Comparison of ENCODE assay signal across 9 mouse cellular contexts in genomic region chr13:79027877-79028760, GRCm38 (mm10).
DNase-seq lines count a peak whose midpoint lies in the region; ATAC-seq lines count a peak whose summit lies in the region.
"Had no signal": no experiment of that assay in that cellular context is flagged by ENCODE, and none has a peak within 500 bp of the region (broad histone marks: within the 10 kb centered on the region; RNA-seq: fewer than 3 reads in every experiment).

No protein-coding gene starts in this region.

- peak; percentile 35 for DNase-seq in ES-CJ7 (ENCODE audit: low read depth, low spot score)
- DNase-seq in cerebellum, adult 9-10 months = peak; percentile 6
- DNase-seq in frontal cortex, postnatal 36 days (ENCODE audit: low spot score in 2 of 2) = peak; percentile 25 to 54
- peak; percentile 3 to 16 for DNase-seq in layer of hippocampus, postnatal 36 days
- DNase-seq in retina, postnatal 1 day = peak; percentile 58
- no peak for DNase-seq in spleen, adult 12 weeks (ENCODE audit: low spot score)

- no peak overlapping the region for H3K27ac ChIP-seq in intestine, embryonic 16.5 days (ENCODE audit: low read length)
- H3K27ac ChIP-seq in intestine, embryonic 15.5 days = no peak overlapping the region
- H3K27ac ChIP-seq: hindbrain, embryonic 15.5 days had no signal

- no peaks in the 10 kb centered on the region for H3K27me3 ChIP-seq in intestine, embryonic 16.5 days (replicated peaks; ENCODE audit: control insufficient read depth, insufficient read depth, low read length)
- H3K27me3 ChIP-seq in intestine, embryonic 15.5 days (replicated peaks) = no peaks in the 10 kb centered on the region
- H3K27me3 ChIP-seq: hindbrain, embryonic 15.5 days had no signal

- no peak overlapping the region for H3K4me2 ChIP-seq in intestine, embryonic 16.5 days (ENCODE audit: low read depth, low read length)
- no peak overlapping the region for H3K4me2 ChIP-seq in intestine, embryonic 15.5 days (replicated peaks)
- H3K4me2 ChIP-seq: hindbrain, embryonic 15.5 days had no signal

- 0 out of 2 replicates have a peak, but pooled peaks cover 3% of the 10 kb centered on the region for H3K4me1 ChIP-seq in intestine, embryonic 16.5 days (ENCODE audit: control insufficient read depth, insufficient read depth, low read length)
- no peaks in the 10 kb centered on the region for H3K4me1 ChIP-seq in intestine, embryonic 15.5 days (replicated peaks)
- H3K4me1 ChIP-seq: hindbrain, embryonic 15.5 days had no signal

- no peak overlapping the region for H3K4me3 ChIP-seq in intestine, embryonic 16.5 days (ENCODE audit: low read length)
- no peak overlapping the region for H3K4me3 ChIP-seq in intestine, embryonic 15.5 days (replicated peaks)
- H3K4me3 ChIP-seq: hindbrain, embryonic 15.5 days had no signal

- no peaks in the 10 kb centered on the region for H3K36me3 ChIP-seq in intestine, embryonic 16.5 days (ENCODE audit: control insufficient read depth, insufficient read depth, low read length)
- H3K36me3 ChIP-seq in intestine, embryonic 15.5 days = no peaks in the 10 kb centered on the region
- H3K36me3 ChIP-seq: hindbrain, embryonic 15.5 days had no signal

- 46% methylated on average over 4 of the region's 4 CpGs for WGBS in intestine, embryonic 16.5 days
- 44% methylated on average over 4 of the region's 4 CpGs for WGBS in intestine, embryonic 15.5 days

- no peaks in the 10 kb centered on the region for H3K9me3 ChIP-seq in intestine, embryonic 16.5 days (ENCODE audit: control insufficient read depth, low read length)
- no peaks in the 10 kb centered on the region for H3K9me3 ChIP-seq in intestine, embryonic 15.5 days
- H3K9me3 ChIP-seq: hindbrain, embryonic 15.5 days had no signal

- ATAC-seq in intestine, embryonic 16.5 days = 0 out of 2 replicates have a peak, but pooled peaks have one; percentile 55
- no peak for ATAC-seq in intestine, embryonic 15.5 days

- H3K9ac ChIP-seq in intestine, embryonic 16.5 days (ENCODE audit: low read depth, low read length) = no peak overlapping the region
- no peak overlapping the region for H3K9ac ChIP-seq in intestine, embryonic 15.5 days
- H3K9ac ChIP-seq: hindbrain, embryonic 15.5 days had no signal
